Mouse (Mus musculus) heart, embryonic 12.5 days (tissue): ENCODE results near the gene Tnnt3. TPM values are rescaled to one million over a fixed set of nuclear protein-coding genes. Genes with fewer than 3 reads are reported as not detected.
A peak's percentile ranks its signal among the peaks of the same experiment; 100 is the strongest.

Source experiments
- ATAC-seq: fragments of 200-750 bp; cut with Nextera tagmentation; 2 replicates; pipeline ENCODE4 v1.8.0; 2017; ENCODE audit warnings: moderate TSS enrichment, moderate library complexity; ENCODE audit not compliant: insufficient number of reproducible peaks, low FRiP score
- H3K27ac ChIP-seq: fragments of 300-500 bp; sonication (generic); 2 replicates; pipeline ENCODE4 v1.5.1; 2016; ENCODE audit warnings: mild to moderate bottlenecking, moderate library complexity; ENCODE audit not compliant: poor library complexity, severe bottlenecking
- H3K27me3 ChIP-seq: fragments of 300-500 bp; sonication (generic); replicated peaks from 2 replicates; pipeline ENCODE4 v1.6.1; 2016; ENCODE audit warnings: mild to moderate bottlenecking, moderate library complexity
- H3K36me3 ChIP-seq: fragments of 300-500 bp; sonication (generic); 2 replicates; pipeline ENCODE4 v1.6.1; 2016; ENCODE audit warnings: mild to moderate bottlenecking, moderate library complexity
- H3K4me1 ChIP-seq: fragments of 300-500 bp; sonication (generic); replicated peaks from 2 replicates; pipeline ENCODE4 v1.6.1; 2016; ENCODE audit warnings: mild to moderate bottlenecking
- H3K4me2 ChIP-seq: fragments of 300-500 bp; sonication (generic); 2 replicates; pipeline ENCODE4 v1.6.1; 2016; ENCODE audit warnings: mild to moderate bottlenecking, moderate library complexity
- H3K4me3 ChIP-seq: fragments of 300-500 bp; sonication (generic); 2 replicates; pipeline ENCODE4 v1.5.1; 2016; ENCODE audit warnings: mild to moderate bottlenecking
- H3K9ac ChIP-seq: fragments of 300-500 bp; sonication (generic); 2 replicates; pipeline ENCODE4 v1.6.1; 2016; ENCODE audit warnings: mild to moderate bottlenecking, moderate library complexity
- H3K9me3 ChIP-seq: fragments of 300-500 bp; sonication (generic); replicated peaks from 2 replicates; pipeline ENCODE4 v1.6.1; 2016; ENCODE audit warnings: mild to moderate bottlenecking, moderate library complexity
- WGBS: fragments of 180-500 bp; shearing (Covaris S2); methylation state at CpG from one replicate; pipeline ENCODE4 v1.1.7; 2016; 5-methylcytosine and 5-hydroxymethylcytosine counted together
- polyA plus RNA-seq: library from polyadenylated mRNA; unstranded; fragments of >200 nt; fragmentation: Nextera tagmentation; extraction: Ambion mirVana; gene quantifications from 2 replicates; pipeline ENCODE4 v1.2.1, GENCODE M21; 2016

Gene Tnnt3
- polyA plus RNA-seq = 6.4 and 9.3 TPM in 2 replicates

DNA sequence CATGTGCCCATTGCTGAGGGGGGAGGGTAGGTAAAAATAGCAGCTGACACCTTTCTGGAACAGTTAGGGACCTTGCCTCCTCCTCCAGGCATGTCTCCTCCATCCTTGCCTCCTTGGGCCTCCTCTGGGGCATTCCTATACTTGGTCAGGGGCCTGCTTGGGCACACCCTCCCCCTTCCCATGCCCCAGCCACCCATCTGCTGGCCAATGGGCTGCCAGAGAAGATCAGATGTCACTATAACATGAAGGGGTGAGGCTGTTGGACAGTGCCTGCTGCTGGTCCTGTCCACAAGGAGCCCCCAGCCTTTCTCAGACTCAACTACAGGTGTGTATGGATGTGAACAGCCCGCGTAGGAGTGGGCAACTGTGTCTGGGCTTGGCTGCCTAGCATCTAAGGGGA lies at the start of gene Tnnt3:
Gene Tnnt3, plus strand, starts transcription at position 262 of the 400 bp plus-strand sequence.
- no peaks in the 10 kb centered on the region for H3K9me3 ChIP-seq
- ATAC-seq = no peak
- 0 out of 2 replicates have a peak, but pooled peaks cover 10% of the 10 kb centered on the region for H3K36me3 ChIP-seq
- peak within 1 kb of the TSS; percentile 53 for H3K27ac ChIP-seq
- H3K9ac ChIP-seq = peak within 1 kb of the TSS; percentile 0; the same call in 1 of the 2 replicates
- H3K4me3 ChIP-seq = no peak within 1 kb of the TSS
- H3K27me3 ChIP-seq = no peaks in the 10 kb centered on the region
- no peak within 1 kb of the TSS for H3K4me2 ChIP-seq
- WGBS = 87% methylated on average over 2 of the region's 2 CpGs
- peaks cover 23% of the 10 kb centered on the region for H3K4me1 ChIP-seq

- Histone ChIP-seq H3K27ac (peak overlapping the region; percentile 28), H3K9me3 (no peaks in the 10 kb centered on the region), H3K9ac (no peak overlapping the region), H3K27me3 (no peaks in the 10 kb centered on the region), H3K4me3 (no peak overlapping the region), H3K4me1 (peaks cover 16% of the 10 kb centered on the region), H3K4me2 (no peak overlapping the region), H3K36me3 (no peaks in the 10 kb centered on the region)
- ATAC-seq = no peak
- 67% methylated on average over 6 of the region's 6 CpGs for WGBS
These were observed 49.5 kb upstream of the Tnnt3 start for GRCm38 (mm10) chr7:142449038-142449617.

- Histone ChIP-seq H3K4me3 (no peak overlapping the region), H3K4me2 (no peak overlapping the region), H3K27me3 (no peaks in the 10 kb centered on the region), H3K4me1 (peaks cover 58% of the 10 kb centered on the region), H3K27ac (peak overlapping the region; percentile 95), H3K9me3 (no peaks in the 10 kb centered on the region), H3K36me3 (no peaks in the 10 kb centered on the region), H3K9ac (no peak overlapping the region)
- 67% methylated on average over 1 of the region's 1 CpGs for WGBS
- no peak for ATAC-seq
These were observed 43.9 kb upstream of the Tnnt3 start for GRCm38 (mm10) chr7:142454706-142455105.

- peak overlapping the region; percentile 26; the same call in 1 of the 2 replicates for H3K9ac ChIP-seq
- H3K27me3 ChIP-seq = no peaks in the 10 kb centered on the region
- no peaks in the 10 kb centered on the region for H3K9me3 ChIP-seq
- no peaks in the 10 kb centered on the region for H3K36me3 ChIP-seq
- H3K27ac ChIP-seq = peak overlapping the region; percentile 95
- H3K4me3 ChIP-seq = no peak overlapping the region
- H3K4me2 ChIP-seq = no peak overlapping the region
- peaks cover 64% of the 10 kb centered on the region for H3K4me1 ChIP-seq
- WGBS = 42% methylated on average over 2 of the region's 2 CpGs
- no peak for ATAC-seq
These were observed 43.4 kb upstream of the Tnnt3 start for GRCm38 (mm10) chr7:142455251-142455650.

- Histone ChIP-seq H3K27ac (peak overlapping the region; percentile 95), H3K4me2 (no peak overlapping the region), H3K9me3 (no peaks in the 10 kb centered on the region), H3K4me1 (peaks cover 77% of the 10 kb centered on the region), H3K27me3 (no peaks in the 10 kb centered on the region), H3K9ac (no peak overlapping the region), H3K4me3 (no peak overlapping the region), H3K36me3 (no peaks in the 10 kb centered on the region)
- 8% methylated on average over 3 of the region's 3 CpGs for WGBS
- peak; percentile 19; the same call in 1 of the 2 replicates for ATAC-seq
These were observed 41.8 kb upstream of the Tnnt3 start for GRCm38 (mm10) chr7:142456806-142457205.

DNA sequence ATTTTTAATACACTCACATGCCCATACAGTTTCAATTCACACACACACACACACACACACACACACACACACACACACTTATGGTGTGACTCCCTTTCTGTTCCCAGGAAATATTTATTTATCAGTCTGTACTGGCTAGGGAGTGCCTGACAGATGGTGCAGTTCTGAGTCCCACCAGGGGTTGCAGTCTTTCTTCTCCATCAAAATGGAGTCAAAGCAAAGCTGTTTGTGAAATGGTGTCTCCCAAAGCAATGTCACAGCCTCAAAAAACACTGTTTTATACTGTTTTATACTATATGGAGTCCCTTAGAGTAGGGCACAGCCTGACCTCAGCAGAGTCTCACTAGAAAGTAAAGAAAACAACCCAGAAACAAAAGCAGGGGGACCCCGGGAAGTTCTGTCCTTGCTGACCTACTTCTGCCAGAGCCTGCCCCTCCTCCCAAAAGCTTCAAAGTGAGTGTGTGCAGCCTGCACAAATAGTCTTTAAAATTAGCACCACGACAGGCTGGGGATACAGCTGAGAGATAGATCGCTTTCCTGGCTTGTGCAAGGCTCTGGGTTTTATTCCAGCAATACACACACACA lies 41.3 kb upstream of the Tnnt3 start:
- 3% methylated on average over 3 of the region's 3 CpGs for WGBS
- H3K27ac ChIP-seq = peak overlapping the region; percentile 95
- ATAC-seq = peak; percentile 26; the same call in 1 of the 2 replicates
- no peaks in the 10 kb centered on the region for H3K9me3 ChIP-seq
- H3K4me2 ChIP-seq = no peak overlapping the region
- no peaks in the 10 kb centered on the region for H3K27me3 ChIP-seq
- no peaks in the 10 kb centered on the region for H3K36me3 ChIP-seq
- peaks cover 82% of the 10 kb centered on the region for H3K4me1 ChIP-seq
- peak overlapping the region; percentile 36 for H3K9ac ChIP-seq
- no peak overlapping the region for H3K4me3 ChIP-seq

- Histone ChIP-seq H3K27ac (peak overlapping the region; percentile 95), H3K4me2 (no peak overlapping the region), H3K9ac (peak overlapping the region; percentile 36; the same call in 1 of the 2 replicates), H3K4me3 (no peak overlapping the region), H3K27me3 (no peaks in the 10 kb centered on the region), H3K4me1 (peaks cover 87% of the 10 kb centered on the region), H3K36me3 (no peaks in the 10 kb centered on the region), H3K9me3 (no peaks in the 10 kb centered on the region)
- 4% methylated on average over 2 of the region's 2 CpGs for WGBS
- ATAC-seq = no peak
These were observed 40.6 kb upstream of the Tnnt3 start for GRCm38 (mm10) chr7:142458026-142458425.

DNA sequence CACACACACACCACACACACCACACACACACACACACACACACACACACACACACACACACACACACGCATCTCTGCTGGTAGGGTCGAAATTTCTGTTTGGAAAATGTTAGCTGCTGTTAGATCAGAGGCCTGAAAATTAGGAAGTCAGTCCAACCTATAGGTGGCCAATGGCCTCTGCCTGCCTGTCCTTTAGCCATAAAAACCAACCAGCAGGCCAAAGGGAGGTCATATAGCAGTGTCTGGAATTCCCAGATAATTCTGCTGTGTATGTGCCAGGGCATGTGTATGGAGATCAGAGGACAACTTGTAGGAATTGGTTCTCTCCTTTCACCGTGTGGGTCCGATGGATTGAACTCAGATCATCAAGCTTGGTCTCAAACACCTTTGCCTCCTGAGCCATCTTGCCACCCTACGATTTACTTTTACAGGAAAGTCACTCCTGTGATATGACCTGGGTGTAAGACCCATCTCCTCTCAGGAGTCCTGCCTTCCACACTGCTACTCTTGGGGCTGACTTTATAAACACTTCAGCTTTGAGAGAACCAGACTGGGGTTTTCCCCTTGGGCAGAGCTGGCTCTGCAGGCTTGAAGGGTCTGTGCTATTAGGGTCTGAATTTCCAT lies 39.8 kb upstream of the Tnnt3 start:
- 51% methylated on average over 5 of the region's 5 CpGs for WGBS
- ATAC-seq = 0 out of 2 replicates have a peak, but pooled peaks have one; percentile 2
- H3K27me3 ChIP-seq = no peaks in the 10 kb centered on the region
- H3K9me3 ChIP-seq = no peaks in the 10 kb centered on the region
- no peak overlapping the region for H3K9ac ChIP-seq
- peak overlapping the region; percentile 95 for H3K27ac ChIP-seq
- peaks cover 81% of the 10 kb centered on the region for H3K4me1 ChIP-seq
- no peak overlapping the region for H3K4me3 ChIP-seq
- H3K36me3 ChIP-seq = no peaks in the 10 kb centered on the region
- H3K4me2 ChIP-seq = no peak overlapping the region

DNA sequence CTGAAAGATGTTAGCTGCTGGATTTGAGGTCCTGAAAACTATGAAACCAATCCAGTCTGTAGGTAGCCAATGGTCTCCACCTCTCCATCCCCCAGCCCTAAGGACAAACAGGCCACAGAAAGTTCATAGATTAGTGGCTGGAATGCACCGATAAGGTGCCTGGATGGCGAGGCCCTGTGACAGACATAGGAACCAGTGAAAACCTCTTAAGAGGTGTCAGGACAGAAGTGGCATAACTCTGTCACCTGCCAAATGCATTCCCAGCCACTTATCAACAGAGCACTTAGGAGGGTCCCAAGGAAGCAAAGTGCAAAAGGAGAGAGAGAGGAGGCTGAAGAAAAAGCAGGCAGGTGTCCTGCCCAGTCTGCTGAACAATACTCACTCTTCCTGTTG lies 39.3 kb upstream of the Tnnt3 start:
- H3K9ac ChIP-seq = no peak overlapping the region
- WGBS = 7% methylated on average over 2 of the region's 2 CpGs
- peak; percentile 47 for ATAC-seq
- H3K27me3 ChIP-seq = no peaks in the 10 kb centered on the region
- peak overlapping the region; percentile 95 for H3K27ac ChIP-seq
- no peak overlapping the region for H3K4me2 ChIP-seq
- no peaks in the 10 kb centered on the region for H3K36me3 ChIP-seq
- H3K4me1 ChIP-seq = peaks cover 80% of the 10 kb centered on the region
- H3K4me3 ChIP-seq = no peak overlapping the region
- no peaks in the 10 kb centered on the region for H3K9me3 ChIP-seq

DNA sequence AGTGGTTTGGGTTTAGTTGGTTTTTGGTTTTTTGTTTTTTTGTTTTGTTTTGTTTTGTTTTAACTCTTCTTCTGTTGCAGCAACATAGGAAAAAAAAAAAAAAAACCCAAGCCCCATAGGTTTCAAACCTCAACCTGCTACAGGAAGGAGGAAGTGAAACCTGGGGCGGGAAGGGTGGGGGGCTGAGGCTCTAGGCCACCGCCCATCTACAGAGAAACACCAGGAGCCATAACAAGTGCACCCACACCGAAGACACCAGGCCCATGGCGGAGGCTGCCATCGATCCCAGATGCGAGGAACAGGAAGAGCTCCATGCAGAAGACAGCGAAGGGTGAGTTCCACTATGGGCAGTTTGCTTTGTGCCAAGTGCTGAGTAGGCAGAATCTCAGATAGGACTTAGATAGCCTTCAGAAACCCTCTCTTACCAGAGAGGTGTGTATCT lies 38.0 kb upstream of the Tnnt3 start, which contains the start of gene Lsp1:
Gene Lsp1, plus strand, starts transcription at position 174 of the 442 bp plus-strand sequence.
- 92% methylated on average over 7 of the region's 7 CpGs for WGBS
- ATAC-seq = no peak
- Histone ChIP-seq H3K4me1 (peaks cover 70% of the 10 kb centered on the region), H3K36me3 (no peaks in the 10 kb centered on the region), H3K4me3 (no peak within 1 kb of the TSS), H3K27ac (peak within 1 kb of the TSS; percentile 95), H3K4me2 (no peak within 1 kb of the TSS), H3K9me3 (no peaks in the 10 kb centered on the region), H3K27me3 (no peaks in the 10 kb centered on the region), H3K9ac (no peak within 1 kb of the TSS)

GRCm38 (mm10) chr7:142461446-142461845 lies 37.2 kb upstream of the Tnnt3 start:
- WGBS = 88% methylated on average over 2 of the region's 2 CpGs
- H3K27ac ChIP-seq = no peak overlapping the region
- peaks cover 62% of the 10 kb centered on the region for H3K4me1 ChIP-seq
- no peaks in the 10 kb centered on the region for H3K9me3 ChIP-seq
- no peak overlapping the region for H3K4me3 ChIP-seq
- ATAC-seq = no peak
- no peaks in the 10 kb centered on the region for H3K36me3 ChIP-seq
- H3K4me2 ChIP-seq = no peak overlapping the region
- H3K27me3 ChIP-seq = no peaks in the 10 kb centered on the region
- H3K9ac ChIP-seq = no peak overlapping the region
